Mouse (Mus musculus) embryonic fibroblast, embryonic 13.5 days (primary cell): ENCODE measurements around the gene AL732309.1. TPM values are rescaled to one million over a fixed set of nuclear protein-coding genes. Genes with fewer than 3 reads are reported as not detected.

Experiments used
- H3K27ac ChIP-seq: 2 replicates; pipeline ENCODE4 v1.5.1; 2012; ENCODE audit warnings: low read length, control low read depth, inconsistent platforms; ENCODE audit not compliant: insufficient read depth
- H3K4me1 ChIP-seq: 2 replicates; pipeline ENCODE4 v1.6.1; 2011; ENCODE audit warnings: low read length; ENCODE audit not compliant: control insufficient read depth, insufficient read depth
- H3K4me3 ChIP-seq: 2 replicates; pipeline ENCODE4 v1.5.1; 2011; ENCODE audit warnings: mild to moderate bottlenecking, control low read depth, low read length; ENCODE audit not compliant: insufficient read depth
- CTCF ChIP-seq: IDR thresholded peaks from 2 replicates; pipeline ENCODE4 v1.5.1; 2011; ENCODE audit warnings: mild to moderate bottlenecking, control low read depth, low read length, moderate library complexity, borderline replicate concordance; ENCODE audit not compliant: insufficient read depth
- POLR2A ChIP-seq: IDR thresholded peaks from 2 replicates; pipeline ENCODE4 v1.6.1; 2011; ENCODE audit warnings: low read depth, mild to moderate bottlenecking, control low read depth, low read length, moderate library complexity
- polyA plus RNA-seq: library from polyadenylated mRNA; stranded (reverse); fragments of >200 nt; gene quantifications from 2 replicates; pipeline ENCODE4 v1.2.4, GENCODE M21; 2011; ENCODE audit warnings: low read depth; ENCODE audit not compliant: missing spikeins, insufficient read length

Gene AL732309.1
- polyA plus RNA-seq, 1 experiment, result 2.3 TPM

- Histone ChIP-seq H3K27ac (peak overlapping the region; percentile 73), H3K4me1 (peaks cover 3% of the 10 kb centered on the region; the same call in 1 of the 2 replicates), H3K4me3 (peak overlapping the region; percentile 94)
- TF ChIP-seq CTCF (no peak), POLR2A (no peak)
Measured at GRCm38 (mm10) chr2:25223681-25224491, 22.8 kb downstream of the AL732309.1 start.

- TF ChIP-seq POLR2A (peak; percentile 65), CTCF (no peak)
- Histone ChIP-seq H3K4me1 (peaks cover 3% of the 10 kb centered on the region; the same call in 1 of the 2 replicates), H3K27ac (no peak overlapping the region), H3K4me3 (no peak overlapping the region)
Measured at GRCm38 (mm10) chr2:25221331-25221772, 25.3 kb downstream of the AL732309.1 start.

- H3K4me1 ChIP-seq, result no peaks in the 10 kb centered on the region
- H3K4me3 ChIP-seq, result no peak within 1 kb of the TSS
- H3K27ac ChIP-seq, result no peak within 1 kb of the TSS
- TF ChIP-seq POLR2A (no peak), CTCF (no peak)
Measured at GRCm38 (mm10) chr2:25218445-25218844, 28.2 kb downstream of the AL732309.1 start, which contains the start of gene Fam166a. Fam166a (plus strand) TSS chr2:25218745.

GRCm38 (mm10) chr2:25217666-25218065, 29.0 kb downstream of the AL732309.1 start:
- TF ChIP-seq POLR2A (no peak), CTCF (no peak)
- Histone ChIP-seq H3K4me1 (no peaks in the 10 kb centered on the region), H3K4me3 (no peak overlapping the region), H3K27ac (no peak overlapping the region)

GRCm38 (mm10) chr2:25214444-25214843, 32.2 kb downstream of the AL732309.1 start, which contains the start of gene Stpg3:
Stpg3 (minus strand) TSS chr2:25214637.
- Histone ChIP-seq H3K4me1 (no peaks in the 10 kb centered on the region), H3K27ac (no peak within 1 kb of the TSS), H3K4me3 (no peak within 1 kb of the TSS)
- TF ChIP-seq POLR2A (no peak), CTCF (no peak)

GRCm38 (mm10) chr2:25213266-25213865, 33.3 kb downstream of the AL732309.1 start:
- H3K4me1 ChIP-seq, result no peaks in the 10 kb centered on the region
- no peak overlapping the region for H3K27ac ChIP-seq
- TF ChIP-seq CTCF, result no peak
- no peak for TF ChIP-seq POLR2A
- no peak overlapping the region for H3K4me3 ChIP-seq

- peak within 1 kb of the TSS; percentile 31; the same call in 1 of the 2 replicates for H3K27ac ChIP-seq
- no peaks in the 10 kb centered on the region for H3K4me1 ChIP-seq
- TF ChIP-seq POLR2A (peak; percentile 83), CTCF (no peak)
- H3K4me3 ChIP-seq, result peak within 1 kb of the TSS; percentile 81
Measured at GRCm38 (mm10) chr2:25211121-25211670, 35.5 kb downstream of the AL732309.1 start, which contains the start of gene Nelfb. Nelfb (minus strand) TSS chr2:25211489.

GRCm38 (mm10) chr2:25210686-25211085, 36.0 kb downstream of the AL732309.1 start:
- H3K4me3 ChIP-seq, result peak overlapping the region; percentile 81
- no peaks in the 10 kb centered on the region for H3K4me1 ChIP-seq
- peak overlapping the region; percentile 31; the same call in 1 of the 2 replicates for H3K27ac ChIP-seq
- TF ChIP-seq POLR2A (no peak), CTCF (no peak)

- H3K4me3 ChIP-seq, result no peak overlapping the region
- TF ChIP-seq CTCF, result no peak
- no peak for TF ChIP-seq POLR2A
- no peak overlapping the region for H3K27ac ChIP-seq
Measured at GRCm38 (mm10) chr2:25207593-25207992, 39.1 kb downstream of the AL732309.1 start.

GRCm38 (mm10) chr2:25203631-25204214, 42.9 kb downstream of the AL732309.1 start:
- no peak overlapping the region for H3K4me3 ChIP-seq
- TF ChIP-seq POLR2A, result no peak
- no peak for TF ChIP-seq CTCF
- H3K4me1 ChIP-seq, result peaks cover 6% of the 10 kb centered on the region
- no peak overlapping the region for H3K27ac ChIP-seq

More at GRCm38 (mm10) chr2:25207593-25207992, 39.1 kb downstream of the AL732309.1 start:
- H3K4me1 ChIP-seq, result no peaks in the 10 kb centered on the region
